Mouse (Mus musculus): Measurements from ENCODE around the gene Ppp1r1a. TPM values are rescaled to one million over a fixed set of nuclear protein-coding genes. Genes with fewer than 3 reads are reported as not detected.

Gene Ppp1r1a
- polyA plus RNA-seq (2014; fragmentation: Illumina TruSeq; extraction: RNeasy Lipid Tissue Mini Kit (QIAGEN cat#74804); ENCODE audit: low read depth, low replicate concordance) = 4.1 TPM

DNA sequence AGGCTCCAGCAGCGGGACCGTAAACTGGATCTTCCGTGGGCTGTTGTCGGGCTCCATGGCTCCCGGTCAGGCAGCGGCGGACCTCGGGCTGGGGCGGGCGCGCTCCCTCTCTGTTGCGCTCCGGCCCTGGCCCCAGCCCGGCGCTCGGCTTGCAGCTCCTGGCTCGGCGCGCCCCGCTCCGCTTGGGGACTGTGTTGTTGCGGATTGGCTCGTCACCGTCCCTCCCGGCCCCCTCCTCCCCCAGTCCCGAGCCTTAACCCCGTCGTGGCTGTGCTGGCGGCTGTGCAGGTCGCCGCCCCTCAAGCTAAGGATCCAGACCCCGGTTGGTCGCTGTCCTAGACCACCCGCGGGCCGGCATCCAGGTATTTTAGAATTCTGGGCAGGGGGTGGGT, at the start of gene Ppp1r1a:
Ppp1r1a (minus strand) TSS at position 182 of the 392 bp plus-strand sequence.

DNA sequence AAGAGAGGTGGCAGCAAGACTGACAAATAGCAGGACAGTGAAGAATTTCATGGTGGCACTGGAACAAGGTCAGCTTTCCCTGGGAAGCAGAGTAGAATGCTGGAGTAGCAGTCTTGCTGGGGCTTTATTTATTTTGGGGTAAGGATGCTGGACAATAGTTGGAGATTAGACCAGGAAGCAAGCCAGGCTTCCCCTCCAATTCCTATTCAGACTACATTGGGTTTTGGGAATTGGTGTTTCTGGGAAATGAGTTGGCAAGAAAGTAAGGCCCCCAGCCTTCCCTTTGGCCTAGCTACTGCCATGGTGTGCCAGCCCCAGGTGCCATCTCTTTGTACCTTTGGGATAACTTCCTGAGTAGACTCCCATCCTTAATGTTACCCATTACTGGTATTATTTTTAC, 27.2 kb upstream of the Ppp1r1a start, which contains the start of gene Glycam1:
Glycam1 (minus strand) TSS at position 101 of the 400 bp plus-strand sequence.

DNA sequence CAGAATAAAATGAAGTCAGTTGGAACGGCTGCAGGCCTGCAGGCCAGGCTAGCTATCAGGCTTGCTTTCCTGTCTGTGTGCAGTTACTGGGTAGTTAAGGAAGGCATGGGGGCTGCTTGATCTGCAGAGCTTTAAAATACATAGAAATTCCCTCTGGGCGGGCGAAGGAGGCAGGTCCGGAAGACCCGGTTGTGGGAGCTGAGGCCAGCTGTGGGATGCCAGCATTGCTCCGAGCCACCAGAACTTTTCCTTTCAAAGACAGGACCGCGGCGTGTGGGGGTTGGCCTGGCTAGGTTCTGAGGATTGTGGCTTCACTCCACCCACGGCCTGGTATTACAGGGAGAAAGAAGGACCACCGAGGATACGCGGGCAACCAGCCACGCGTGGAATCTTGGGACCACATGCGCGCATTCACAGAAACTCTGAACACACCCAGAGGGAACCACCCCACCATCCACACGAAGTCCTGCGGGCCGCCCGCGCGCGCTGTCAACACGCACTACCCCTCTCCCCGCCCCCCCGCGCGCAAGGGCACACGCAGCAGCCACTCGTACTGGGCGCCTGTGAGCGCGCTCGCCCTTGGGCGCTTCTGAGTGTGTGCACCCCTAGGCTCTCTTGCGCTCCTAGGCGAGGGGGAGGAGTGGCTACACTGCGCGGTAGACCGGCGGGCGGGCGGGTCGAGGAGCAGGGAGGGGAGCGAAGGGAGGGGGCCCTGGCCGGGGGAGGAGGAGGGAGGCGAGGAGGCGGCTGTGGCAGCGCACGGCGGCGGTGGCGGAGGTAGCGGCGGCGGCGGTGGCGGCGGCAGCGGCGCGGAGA, 35.2 kb downstream of the Ppp1r1a start, which contains the start of gene Pde1b:
Pde1b (plus strand) TSS at position 600 of the 816 bp plus-strand sequence.

Other genes starting within 250 kb of the Ppp1r1a start
- gene Gpr84, start 227.4 kb downstream of the Ppp1r1a start, polyA plus RNA-seq (2014; fragmentation: Illumina TruSeq; extraction: RNeasy Lipid Tissue Mini Kit (QIAGEN cat#74804); ENCODE audit: low read depth, low replicate concordance) = not detected
- gene Zfp385a, start 197.9 kb downstream of the Ppp1r1a start, polyA plus RNA-seq (2014; fragmentation: Illumina TruSeq; extraction: RNeasy Lipid Tissue Mini Kit (QIAGEN cat#74804); ENCODE audit: low read depth, low replicate concordance) = 11.8 TPM
- 35.8 TPM for gene Itga5, start 171.2 kb downstream of the Ppp1r1a start, polyA plus RNA-seq (2014; fragmentation: Illumina TruSeq; extraction: RNeasy Lipid Tissue Mini Kit (QIAGEN cat#74804); ENCODE audit: low read depth, low replicate concordance)
- not detected for gene Gtsf1, start 107.5 kb downstream of the Ppp1r1a start, polyA plus RNA-seq (2014; fragmentation: Illumina TruSeq; extraction: RNeasy Lipid Tissue Mini Kit (QIAGEN cat#74804); ENCODE audit: low read depth, low replicate concordance)
- not detected for gene Gtsf2, start 89.5 kb downstream of the Ppp1r1a start, polyA plus RNA-seq (2014; fragmentation: Illumina TruSeq; extraction: RNeasy Lipid Tissue Mini Kit (QIAGEN cat#74804); ENCODE audit: low read depth, low replicate concordance)
- gene Nckap1l, start 84.2 kb downstream of the Ppp1r1a start, polyA plus RNA-seq (2014; fragmentation: Illumina TruSeq; extraction: RNeasy Lipid Tissue Mini Kit (QIAGEN cat#74804); ENCODE audit: low read depth, low replicate concordance) = 4.0 TPM
- 2.4 TPM for gene Pde1b, start 35.0 kb downstream of the Ppp1r1a start, polyA plus RNA-seq (2014; fragmentation: Illumina TruSeq; extraction: RNeasy Lipid Tissue Mini Kit (QIAGEN cat#74804); ENCODE audit: low read depth, low replicate concordance)
- not detected for gene Glycam1, start 27.1 kb upstream of the Ppp1r1a start, polyA plus RNA-seq (2014; fragmentation: Illumina TruSeq; extraction: RNeasy Lipid Tissue Mini Kit (QIAGEN cat#74804); ENCODE audit: low read depth, low replicate concordance)
- not detected for gene Mucl1, start 217.5 kb upstream of the Ppp1r1a start, polyA plus RNA-seq (2014; fragmentation: Illumina TruSeq; extraction: RNeasy Lipid Tissue Mini Kit (QIAGEN cat#74804); ENCODE audit: low read depth, low replicate concordance)